Mouse (Mus musculus): ENCODE measurements around the gene Prkaca.

Prkaca gene

DNA sequence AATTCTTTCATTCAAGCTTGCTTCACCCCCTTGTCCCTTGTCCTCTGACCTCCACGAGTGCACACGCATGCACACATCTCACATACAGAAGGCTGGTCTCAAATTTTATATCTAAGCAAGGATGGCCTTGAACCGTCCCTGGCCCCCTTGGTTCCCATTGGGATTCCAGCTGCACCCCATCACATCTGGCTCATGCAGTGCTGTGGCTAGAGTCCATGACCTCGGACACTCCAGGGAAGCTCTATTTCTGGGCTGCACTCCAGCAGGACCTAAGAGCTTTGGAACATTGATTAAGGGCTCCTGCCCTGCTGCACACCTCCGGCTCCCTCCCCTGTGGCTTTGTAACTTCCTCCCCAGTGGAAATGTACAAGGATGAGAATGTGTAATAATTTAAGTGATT lies 65.2 kb downstream of the Prkaca start:
- DNase-seq (ENCODE audit: low spot score): no peak

DNA sequence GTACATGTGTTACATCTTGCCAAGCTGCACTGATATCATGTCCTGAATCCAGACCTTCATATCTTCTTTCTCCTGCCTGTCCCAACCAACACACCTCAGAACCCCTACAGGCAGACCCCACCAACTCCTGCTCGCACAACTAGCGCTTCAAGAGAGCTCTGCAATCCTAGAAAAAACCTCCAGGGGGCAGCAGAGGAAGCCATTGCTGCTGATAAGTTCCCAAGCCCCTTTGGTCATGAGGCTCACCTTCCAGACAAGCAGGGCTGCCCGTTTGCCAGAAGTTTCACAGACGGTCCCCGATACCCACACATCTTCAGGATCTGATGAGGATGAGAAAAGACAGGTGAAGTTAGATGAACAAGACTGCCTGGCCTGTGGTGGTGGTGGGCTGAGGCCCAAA lies 66.3 kb downstream of the Prkaca start:
- DNase-seq (ENCODE audit: low spot score): peak; percentile 76

DNA sequence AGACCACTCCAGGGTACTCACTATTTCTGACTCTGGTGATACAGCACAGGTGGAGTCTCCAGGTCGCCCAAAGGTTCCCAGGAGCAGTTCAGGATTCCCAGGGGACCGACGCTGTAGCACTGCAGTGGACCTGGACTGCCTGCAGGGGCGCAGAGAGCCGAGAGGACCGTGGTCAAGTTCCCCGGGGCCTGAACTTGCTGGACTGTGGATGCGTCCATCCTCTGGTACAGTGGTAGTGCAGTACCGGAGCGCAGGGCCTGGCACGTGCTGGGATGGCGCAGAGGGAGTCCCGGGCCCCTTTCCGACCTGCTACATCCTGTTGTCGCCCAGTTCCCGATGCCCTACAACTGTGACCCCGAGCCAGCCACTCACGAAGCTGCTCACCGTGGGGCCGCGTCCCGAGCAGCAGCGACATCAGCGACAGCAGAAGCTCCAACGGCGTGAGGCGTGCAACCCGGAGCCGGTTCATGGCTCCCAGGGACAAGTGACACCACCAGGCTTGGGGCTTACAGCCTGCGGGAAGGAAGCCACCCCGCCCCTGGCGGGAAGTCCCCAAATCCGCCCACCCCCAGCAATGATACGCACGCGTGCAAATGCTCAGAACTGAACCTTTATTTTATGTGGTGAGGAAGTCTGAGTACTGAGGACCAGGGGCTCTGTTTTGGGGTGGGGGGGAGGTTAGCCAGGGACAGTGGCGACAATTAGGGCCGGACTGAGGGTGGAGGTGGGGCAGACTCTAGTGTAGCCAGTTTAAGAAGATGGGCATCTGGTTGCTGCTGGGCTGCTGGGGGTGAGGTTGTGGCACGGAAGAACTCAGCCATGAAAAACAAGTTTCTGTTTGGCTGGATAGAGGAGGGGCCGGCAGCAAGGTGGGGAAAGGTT lies 69.5 kb downstream of the Prkaca start, which contains the start of gene Il27ra:
Gene Il27ra, minus strand, starts transcription at position 524 of the 882 bp plus-strand sequence.
- DNase-seq (ENCODE audit: low spot score): peak; percentile 87

DNA sequence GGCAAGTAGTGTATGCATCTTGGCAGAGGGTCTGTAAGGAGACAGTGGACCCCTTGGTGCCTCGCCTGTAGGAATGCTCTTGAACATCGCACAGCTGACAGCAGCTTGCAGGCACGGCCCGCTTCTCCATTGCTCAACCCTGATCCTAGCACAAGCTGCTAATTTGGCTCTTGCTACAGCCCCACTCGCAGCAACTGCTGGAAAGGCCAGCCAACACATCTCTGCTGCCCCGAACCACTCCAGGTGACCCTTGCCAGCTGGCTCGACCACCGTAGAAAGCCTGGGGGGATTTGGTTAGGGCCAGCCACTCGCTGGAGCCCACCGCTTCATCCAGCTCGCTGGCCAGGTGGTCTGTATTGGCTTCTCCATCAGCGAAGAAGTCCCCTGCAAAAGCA lies 70.2 kb downstream of the Prkaca start:
- DNase-seq (ENCODE audit: low spot score): no peak

DNA sequence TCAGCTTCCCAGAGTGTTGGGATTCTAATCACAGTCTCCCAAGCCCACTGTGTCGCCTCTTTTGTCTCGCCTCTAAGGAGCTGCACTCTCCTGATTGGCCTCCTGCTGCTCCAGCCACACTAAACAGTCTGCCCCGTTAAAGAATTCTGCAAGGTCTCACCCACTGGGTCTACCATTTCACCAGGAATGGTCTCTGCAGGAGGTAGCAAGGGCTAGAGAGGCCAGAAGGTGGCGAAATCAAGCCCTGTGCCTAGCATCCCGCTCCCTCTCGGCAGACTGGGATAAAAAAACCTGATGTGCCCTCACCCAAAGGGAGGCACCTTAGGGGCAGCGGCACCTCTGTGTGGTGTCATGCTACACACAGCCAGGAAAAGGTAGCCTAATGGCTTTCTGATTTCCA lies 71.3 kb downstream of the Prkaca start:
- DNase-seq (ENCODE audit: low spot score): peak; percentile 18

DNA sequence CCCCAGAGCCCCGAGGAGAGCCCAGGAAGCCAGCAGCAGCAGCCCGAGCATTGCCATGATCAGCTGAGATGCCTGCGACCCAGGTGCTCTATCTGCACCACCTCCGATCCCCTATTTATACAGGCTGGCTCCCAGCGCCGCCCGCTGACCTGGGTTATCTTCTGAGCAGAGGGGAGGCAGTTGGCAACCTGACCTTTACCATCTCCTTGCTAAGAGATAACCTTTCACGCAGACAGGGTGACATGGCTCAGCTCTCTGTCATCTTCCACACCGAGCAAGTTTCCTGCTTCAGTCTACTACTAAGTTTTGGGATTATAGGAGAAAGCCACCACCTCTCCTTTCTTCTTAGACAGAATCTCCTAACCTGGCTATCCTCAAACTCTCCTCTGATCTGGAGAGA lies 72.1 kb downstream of the Prkaca start, which contains the start of gene Rln3:
Gene Rln3, minus strand, starts transcription at position 101 of the 400 bp plus-strand sequence.
- no peak for DNase-seq (ENCODE audit: low spot score)

Measured in embryo, embryonic 10 days (tissue).